Mouse (Mus musculus) kidney, embryonic 16.5 days (tissue): Measurements from ENCODE around the gene Rhoj. TPM values are rescaled to one million over a fixed set of nuclear protein-coding genes. Genes with fewer than 3 reads are reported as not detected.
A peak's percentile ranks its signal among the peaks of the same experiment; 100 is the strongest.
"Not testable (repeated sequence)": the region's sequence is repeated elsewhere in the genome, so short reads cannot be mapped to it uniquely, and the experiment has no call there.

Experiments used
- ATAC-seq: fragments of 200-750 bp; cut with Nextera tagmentation; 2 replicates; pipeline ENCODE4 v1.8.0; 2017; ENCODE audit warnings: moderate TSS enrichment; ENCODE audit not compliant: low FRiP score, low TSS enrichment
- H3K27ac ChIP-seq: fragments of 300-500 bp; sonication (generic); 2 replicates; pipeline ENCODE4 v1.5.1; 2014; ENCODE audit warnings: low read length
- H3K27me3 ChIP-seq: fragments of 300-500 bp; sonication (generic); 2 replicates; pipeline ENCODE4 v1.6.1; 2014; ENCODE audit warnings: low read length, control low read depth, mixed read lengths; ENCODE audit not compliant: insufficient read depth
- H3K36me3 ChIP-seq: fragments of 300-500 bp; sonication (generic); 2 replicates; pipeline ENCODE4 v1.6.1; 2014; ENCODE audit warnings: low read length, control low read depth, mixed read lengths; ENCODE audit not compliant: insufficient read depth
- H3K4me1 ChIP-seq: fragments of 300-500 bp; sonication (generic); 2 replicates; pipeline ENCODE4 v1.6.1; 2014; ENCODE audit warnings: low read length, control low read depth, mixed read lengths; ENCODE audit not compliant: insufficient read depth
- H3K4me2 ChIP-seq: fragments of 300-500 bp; sonication (generic); replicated peaks from 2 replicates; pipeline ENCODE4 v1.6.1; 2014; ENCODE audit warnings: low read depth, low read length
- H3K4me3 ChIP-seq: fragments of 300-500 bp; sonication (generic); 2 replicates; pipeline ENCODE4 v1.5.1; 2014; ENCODE audit warnings: mild to moderate bottlenecking, low read length
- H3K9ac ChIP-seq: fragments of 300-500 bp; sonication (generic); replicated peaks from 2 replicates; pipeline ENCODE4 v1.6.1; 2014; ENCODE audit warnings: low read length
- H3K9me3 ChIP-seq: fragments of 300-500 bp; sonication (generic); 2 replicates; pipeline ENCODE4 v1.6.1; 2016; ENCODE audit warnings: low read length, control low read depth
- WGBS: fragments of 180-500 bp; shearing (Covaris S2); extraction: QIAGEN DNeasy Blood & Tissue Kit; methylation state at CpG from one replicate; pipeline ENCODE4 v1.1.7; 2014; 5-methylcytosine and 5-hydroxymethylcytosine counted together
- polyA plus RNA-seq: library from polyadenylated mRNA; unstranded; fragments of >200 nt; fragmentation: Nextera tagmentation; extraction: Ambion mirVana; gene quantifications from 2 replicates; pipeline ENCODE4 v1.2.1, GENCODE M21; 2015

Gene Rhoj
- polyA plus RNA-seq, 1 experiment from 2014 or later = 58.3 TPM

DNA sequence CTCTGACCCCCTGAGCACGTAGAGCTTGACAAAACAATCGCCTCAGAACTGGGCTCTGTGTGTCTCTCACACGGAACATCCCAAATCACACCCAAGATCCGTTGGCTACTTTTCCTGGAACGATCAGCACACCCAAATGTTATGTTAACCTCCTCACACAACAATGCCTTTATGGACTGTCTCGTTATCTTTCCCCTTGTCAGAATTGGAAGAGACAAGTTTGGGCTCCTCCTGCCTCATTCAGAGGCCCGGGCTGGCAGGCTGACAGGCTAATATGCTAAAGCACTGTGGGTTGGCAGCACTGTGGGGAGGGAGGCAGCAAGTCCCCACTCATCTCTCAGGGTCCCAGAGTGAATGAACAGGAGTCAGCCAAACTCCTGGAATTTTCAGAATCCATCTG, 89.0 kb downstream of the Rhoj start:
- no peaks in the 10 kb centered on the region for H3K4me1 ChIP-seq
- no peak overlapping the region for H3K27ac ChIP-seq
- H3K9ac ChIP-seq = no peak overlapping the region
- WGBS = 23% methylated on average over 7 of the region's 7 CpGs
- no peak for ATAC-seq
- H3K36me3 ChIP-seq = no peaks in the 10 kb centered on the region; the same call in 1 of the 2 replicates
- H3K4me3 ChIP-seq = no peak overlapping the region
- no peak overlapping the region for H3K4me2 ChIP-seq
- no peaks in the 10 kb centered on the region for H3K27me3 ChIP-seq
- H3K9me3 ChIP-seq = no peaks in the 10 kb centered on the region

GRCm38 (mm10) chr12:75412964-75413363, 104.8 kb downstream of the Rhoj start:
- Histone ChIP-seq H3K4me2 (no peak overlapping the region), H3K36me3 (no peaks in the 10 kb centered on the region), H3K27me3 (no peaks in the 10 kb centered on the region), H3K4me1 (no peaks in the 10 kb centered on the region), H3K4me3 (no peak overlapping the region), H3K27ac (no peak overlapping the region), H3K9ac (no peak overlapping the region), H3K9me3 (no peaks in the 10 kb centered on the region)
- WGBS = 75% methylated on average over 9 of the region's 9 CpGs
- no peak for ATAC-seq

DNA sequence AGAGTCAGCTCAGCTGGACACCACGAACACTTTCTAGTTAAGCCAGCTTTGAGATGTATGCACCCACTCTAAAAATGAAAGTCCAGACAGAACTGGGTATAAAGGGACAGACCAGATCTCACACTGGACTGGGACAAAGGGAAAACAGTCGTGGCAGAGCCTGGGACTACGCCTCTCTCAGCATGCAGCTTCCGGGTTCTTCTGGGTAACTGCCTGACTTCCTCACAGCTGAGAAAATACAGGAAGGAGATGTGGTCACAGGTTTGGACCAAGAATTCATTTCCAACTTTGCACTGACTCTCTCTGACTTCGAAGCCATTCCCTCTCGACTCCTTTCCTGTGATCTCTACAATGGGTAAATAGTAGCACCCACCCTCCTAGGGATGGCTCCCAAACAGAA, 106.9 kb downstream of the Rhoj start:
- Histone ChIP-seq H3K9me3 (no peaks in the 10 kb centered on the region), H3K9ac (no peak overlapping the region), H3K4me3 (no peak overlapping the region), H3K27ac (no peak overlapping the region), H3K27me3 (no peaks in the 10 kb centered on the region), H3K4me1 (no peaks in the 10 kb centered on the region), H3K4me2 (no peak overlapping the region), H3K36me3 (no peaks in the 10 kb centered on the region)
- WGBS = 65% methylated on average over 6 of the region's 6 CpGs
- no peak for ATAC-seq

DNA sequence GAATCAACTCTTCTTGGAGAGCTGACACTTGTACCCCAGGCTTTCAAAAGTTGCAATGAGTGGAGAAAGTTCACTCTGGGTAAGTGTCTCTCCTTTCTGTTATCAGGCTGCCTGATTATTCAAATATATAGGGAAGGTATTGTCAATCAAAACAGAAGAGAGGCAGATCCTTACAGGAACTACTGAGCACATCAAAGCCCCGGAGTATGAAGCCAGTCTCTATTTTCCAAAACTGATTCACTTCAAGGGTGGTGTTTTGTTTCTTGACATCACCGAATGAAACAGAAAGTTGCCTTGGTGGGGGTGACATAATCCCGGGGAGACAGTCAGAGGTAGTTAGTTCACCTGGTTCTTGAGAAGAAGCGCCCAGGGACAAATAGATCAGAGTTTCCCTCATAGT, 108.6 kb downstream of the Rhoj start, which contains the start of gene Gphb5:
Gphb5 (minus strand) TSS at position 101 of the 400 bp plus-strand sequence.
- no peak for ATAC-seq
- no peaks in the 10 kb centered on the region for H3K36me3 ChIP-seq
- H3K27me3 ChIP-seq = no peaks in the 10 kb centered on the region
- no peaks in the 10 kb centered on the region for H3K4me1 ChIP-seq
- H3K4me2 ChIP-seq = no peak within 1 kb of the TSS
- no peak within 1 kb of the TSS for H3K4me3 ChIP-seq
- H3K9ac ChIP-seq = no peak within 1 kb of the TSS
- H3K27ac ChIP-seq = no peak within 1 kb of the TSS
- WGBS = 95% methylated on average over 4 of the region's 4 CpGs
- no peaks in the 10 kb centered on the region for H3K9me3 ChIP-seq

GRCm38 (mm10) chr12:75424359-75424758, 116.2 kb downstream of the Rhoj start:
- Histone ChIP-seq H3K9ac (no peak overlapping the region), H3K4me1 (no peaks in the 10 kb centered on the region), H3K36me3 (no peaks in the 10 kb centered on the region), H3K4me3 (no peak overlapping the region), H3K27ac (no peak overlapping the region), H3K4me2 (no peak overlapping the region), H3K27me3 (no peaks in the 10 kb centered on the region), H3K9me3 (no peaks in the 10 kb centered on the region)
- 71% methylated on average over 7 of the region's 7 CpGs for WGBS
- no peak for ATAC-seq

DNA sequence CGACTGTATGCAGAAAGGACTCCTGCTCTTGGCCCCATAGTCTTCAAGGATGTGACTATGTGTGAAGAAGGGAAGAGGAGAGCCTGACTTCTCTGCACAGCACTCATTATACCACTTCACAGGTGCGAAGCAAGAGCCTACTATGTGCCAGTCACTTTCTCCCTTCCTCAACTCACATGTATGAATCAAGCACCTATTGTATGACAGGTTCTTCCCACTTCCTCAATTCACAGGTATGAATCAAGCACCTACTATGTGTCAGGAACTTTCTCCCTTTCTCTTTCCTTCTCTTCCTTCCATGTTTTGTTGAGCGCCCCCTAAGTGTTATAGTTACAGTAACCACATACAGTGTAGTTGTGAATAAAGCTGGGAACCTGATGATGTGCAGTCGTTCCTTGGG, 116.7 kb downstream of the Rhoj start:
- Histone ChIP-seq H3K4me2 (no peak overlapping the region), H3K9ac (no peak overlapping the region), H3K4me1 (no peaks in the 10 kb centered on the region), H3K4me3 (no peak overlapping the region), H3K27me3 (no peaks in the 10 kb centered on the region), H3K9me3 (no peaks in the 10 kb centered on the region), H3K27ac (no peak overlapping the region), H3K36me3 (no peaks in the 10 kb centered on the region)
- 89% methylated on average over 4 of the region's 4 CpGs for WGBS
- no peak for ATAC-seq

DNA sequence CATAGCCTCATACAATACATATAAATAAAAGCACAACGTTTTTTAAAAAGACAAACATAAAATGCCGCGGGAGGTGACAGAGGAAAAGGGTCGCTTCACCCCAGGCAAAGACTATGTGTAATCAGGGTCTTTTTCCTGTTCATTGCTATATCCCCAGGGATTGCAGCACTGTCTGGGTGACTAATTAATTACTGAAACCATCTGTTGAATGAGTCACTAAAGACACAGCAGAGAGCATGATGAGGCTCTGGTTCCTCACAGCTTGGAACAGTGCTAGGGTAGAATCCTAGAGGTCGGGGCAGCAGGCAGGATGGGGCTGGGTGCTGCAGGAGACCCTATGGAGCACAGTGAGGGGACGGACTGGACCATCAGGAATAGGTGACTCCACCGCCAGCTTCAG, 117.8 kb downstream of the Rhoj start:
- Histone ChIP-seq H3K4me2 (no peak overlapping the region), H3K36me3 (no peaks in the 10 kb centered on the region), H3K27me3 (no peaks in the 10 kb centered on the region), H3K9ac (no peak overlapping the region), H3K4me1 (no peaks in the 10 kb centered on the region), H3K27ac (no peak overlapping the region), H3K9me3 (no peaks in the 10 kb centered on the region), H3K4me3 (no peak overlapping the region)
- 74% methylated on average over 7 of the region's 7 CpGs for WGBS
- peak; percentile 39; the same call in 1 of the 2 replicates for ATAC-seq

DNA sequence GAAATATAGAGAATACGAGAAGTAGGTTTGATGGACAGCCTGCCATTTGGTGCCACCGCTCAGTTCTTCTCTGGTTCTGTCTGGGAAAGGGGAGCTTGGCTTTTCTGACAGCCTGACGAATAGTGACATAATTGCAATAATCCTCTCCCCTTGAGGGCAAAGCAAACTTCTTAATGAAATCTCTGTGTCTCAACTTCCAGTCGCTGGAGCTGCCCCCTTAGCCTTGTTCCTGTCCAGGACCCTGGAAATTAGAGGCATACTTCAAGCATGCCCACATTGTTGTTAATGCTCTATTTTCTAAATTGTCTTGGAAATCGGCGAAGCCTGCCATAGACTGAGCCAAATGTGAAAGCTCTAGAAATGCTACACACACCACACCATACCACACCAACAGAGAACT, 120.6 kb downstream of the Rhoj start:
- Histone ChIP-seq H3K4me1 (no peaks in the 10 kb centered on the region), H3K27me3 (no peaks in the 10 kb centered on the region), H3K9ac (no peak overlapping the region), H3K4me2 (no peak overlapping the region), H3K9me3 (no peaks in the 10 kb centered on the region; the same call in 1 of the 2 replicates), H3K36me3 (no peaks in the 10 kb centered on the region), H3K4me3 (no peak overlapping the region), H3K27ac (no peak overlapping the region)
- WGBS = 85% methylated on average over 6 of the region's 6 CpGs
- ATAC-seq = no peak

DNA sequence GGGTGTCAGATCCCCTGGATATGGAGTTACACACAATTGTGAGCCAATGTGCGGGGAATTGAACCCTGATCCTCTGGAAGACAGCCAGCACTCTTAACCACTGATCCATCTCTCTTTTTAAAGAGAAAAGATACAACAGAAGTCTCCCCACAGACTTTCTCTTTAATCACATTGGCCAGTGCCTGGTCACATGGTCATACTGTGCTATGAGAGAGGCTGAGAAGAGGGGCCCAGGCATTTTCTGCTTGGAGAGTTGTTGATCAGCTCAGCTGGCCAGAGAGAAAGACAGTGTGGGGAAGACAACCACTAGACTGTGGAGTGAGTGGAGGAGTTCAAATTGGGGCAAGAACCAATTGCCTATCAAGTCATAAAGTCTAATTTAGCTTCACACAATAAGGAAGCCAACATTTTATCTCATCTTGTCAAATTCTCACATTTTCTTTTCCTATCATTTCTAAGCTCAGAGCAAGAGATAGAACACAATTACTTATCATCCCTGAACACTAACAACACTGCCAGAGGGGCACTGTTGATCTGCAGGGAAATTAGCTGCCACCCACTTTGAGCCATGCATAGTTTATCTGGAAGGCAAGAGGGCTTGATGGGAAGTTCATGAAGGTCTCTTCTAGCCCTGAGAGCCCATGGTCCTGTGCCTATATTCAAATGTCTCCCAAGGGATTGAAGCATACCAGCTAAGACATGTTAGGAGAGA, 121.7 kb downstream of the Rhoj start:
- WGBS = 80% methylated on average over 1 of the region's 1 CpGs
- no peak for ATAC-seq

GRCm38 (mm10) chr12:75432400-75432799, 124.3 kb downstream of the Rhoj start:
- not testable (repeated sequence) for H3K9me3 ChIP-seq, H3K4me1 ChIP-seq, H3K4me2 ChIP-seq, H3K36me3 ChIP-seq, H3K4me3 ChIP-seq, H3K27me3 ChIP-seq, H3K27ac ChIP-seq, ATAC-seq, H3K9ac ChIP-seq
- 88% methylated on average over 6 of the region's 6 CpGs for WGBS

More for the DNA sequence above, 121.7 kb downstream of the Rhoj start:
- H3K4me2 ChIP-seq = no peak overlapping the region
- H3K27ac ChIP-seq = no peak overlapping the region
- H3K9ac ChIP-seq = no peak overlapping the region
- no peaks in the 10 kb centered on the region; the same call in 1 of the 2 replicates for H3K9me3 ChIP-seq
- H3K27me3 ChIP-seq = no peaks in the 10 kb centered on the region
- no peaks in the 10 kb centered on the region for H3K36me3 ChIP-seq
- no peak overlapping the region for H3K4me3 ChIP-seq
- H3K4me1 ChIP-seq = no peaks in the 10 kb centered on the region
